Mouse (Mus musculus): ENCODE data around the gene Gm20696.

The Gm20696 gene

DNA sequence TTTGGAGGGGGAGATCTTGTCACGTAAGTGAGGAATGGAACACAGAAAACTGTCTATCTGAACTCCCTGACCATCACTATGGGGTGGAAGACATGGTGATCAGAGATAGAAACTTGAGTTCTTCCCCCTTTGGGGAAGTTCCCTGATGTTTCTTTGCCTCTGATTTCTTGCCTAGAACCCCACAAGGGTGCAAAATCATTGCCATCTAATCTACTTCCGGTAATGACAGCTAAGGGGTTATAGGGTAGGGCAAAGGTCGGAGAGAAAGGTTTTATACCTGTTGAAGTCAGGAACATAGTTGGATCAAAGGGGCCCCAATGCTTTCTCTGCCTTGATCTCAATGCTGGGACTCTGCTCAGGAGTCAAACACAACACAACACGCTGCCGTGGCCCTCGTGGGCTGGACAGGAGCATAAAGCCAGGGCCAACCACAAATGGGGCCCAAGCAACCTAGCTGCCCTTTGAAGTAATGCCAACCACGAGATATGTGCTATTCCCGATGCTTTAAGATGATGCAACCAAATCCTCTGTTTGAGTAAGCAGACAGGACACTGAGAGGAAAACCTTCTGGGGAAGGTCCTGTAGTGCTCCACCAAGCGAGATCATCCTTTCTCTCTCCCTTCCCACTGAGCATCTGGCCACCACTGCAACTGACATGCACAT, 307.4 kb downstream of the Gm20696 start:
- no peak for DNase-seq (ENCODE audit: extremely low spot score)

GRCm38 (mm10) chr6:99357931-99358330, 308.7 kb downstream of the Gm20696 start:
- DNase-seq (ENCODE audit: extremely low spot score) = no peak

GRCm38 (mm10) chr6:99354338-99354737, 312.3 kb downstream of the Gm20696 start:
- no peak for DNase-seq (ENCODE audit: extremely low spot score)

- DNase-seq (ENCODE audit: extremely low spot score) = no peak
Observed at GRCm38 (mm10) chr6:99353441-99353840, 313.2 kb downstream of the Gm20696 start.

DNA sequence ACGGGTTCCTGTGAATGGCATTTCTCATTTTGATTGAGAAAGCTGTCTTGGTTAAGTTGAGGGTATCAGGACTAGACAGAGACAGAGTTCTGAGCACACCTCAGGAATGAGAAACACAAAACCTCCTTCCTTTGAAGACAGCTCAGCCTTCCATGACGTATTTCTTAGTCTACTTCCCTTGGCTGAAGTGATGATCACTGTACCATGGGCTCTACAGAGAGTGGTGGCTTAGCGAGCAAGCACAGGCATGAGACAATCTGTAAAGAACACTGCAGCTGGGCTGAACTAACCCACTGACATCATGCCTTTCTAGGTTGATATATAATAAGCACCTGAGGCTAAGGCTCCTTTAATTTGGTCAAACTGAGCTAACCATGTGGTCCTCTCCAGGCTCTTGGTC, 316.0 kb downstream of the Gm20696 start:
- no peak for DNase-seq (ENCODE audit: extremely low spot score)

DNA sequence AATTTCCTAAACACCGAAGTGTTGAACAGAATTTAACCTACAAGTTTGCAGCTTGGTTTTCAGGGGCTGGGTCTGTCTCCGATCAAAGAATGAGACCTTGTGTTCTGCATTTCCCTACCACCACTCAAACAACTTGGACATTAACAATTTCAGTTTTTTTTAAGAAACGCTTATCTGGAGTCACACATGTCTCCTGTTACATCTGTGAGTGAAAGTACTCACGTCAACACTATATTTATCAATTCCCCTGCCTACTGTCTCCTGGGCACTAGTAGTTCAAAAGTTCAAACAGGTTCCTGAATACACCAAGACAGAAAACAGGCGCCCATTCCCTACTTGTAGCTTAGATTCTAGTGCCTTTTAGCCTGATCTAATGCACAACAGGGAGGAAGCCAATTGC, 316.4 kb downstream of the Gm20696 start:
- no peak for DNase-seq (ENCODE audit: extremely low spot score)

DNA sequence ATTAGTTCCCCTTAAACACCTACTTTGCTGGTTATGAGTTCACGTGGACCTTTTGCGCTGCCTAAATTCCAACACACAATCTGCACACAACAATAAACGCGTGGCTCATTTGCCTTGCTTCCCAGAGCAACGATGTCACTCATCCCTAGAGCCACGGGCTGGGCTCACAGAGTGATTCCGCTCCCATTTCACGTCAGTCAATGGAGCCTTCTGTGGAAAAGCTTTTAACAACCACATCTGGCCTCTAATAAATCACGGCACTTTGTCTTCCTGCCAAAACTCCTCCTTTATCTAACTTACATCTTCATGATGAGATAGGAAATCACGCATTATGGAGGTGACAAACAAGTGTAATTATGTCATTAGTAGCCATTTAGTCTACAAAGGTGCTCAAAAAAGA, 318.8 kb downstream of the Gm20696 start:
- no peak for DNase-seq (ENCODE audit: extremely low spot score)

DNA sequence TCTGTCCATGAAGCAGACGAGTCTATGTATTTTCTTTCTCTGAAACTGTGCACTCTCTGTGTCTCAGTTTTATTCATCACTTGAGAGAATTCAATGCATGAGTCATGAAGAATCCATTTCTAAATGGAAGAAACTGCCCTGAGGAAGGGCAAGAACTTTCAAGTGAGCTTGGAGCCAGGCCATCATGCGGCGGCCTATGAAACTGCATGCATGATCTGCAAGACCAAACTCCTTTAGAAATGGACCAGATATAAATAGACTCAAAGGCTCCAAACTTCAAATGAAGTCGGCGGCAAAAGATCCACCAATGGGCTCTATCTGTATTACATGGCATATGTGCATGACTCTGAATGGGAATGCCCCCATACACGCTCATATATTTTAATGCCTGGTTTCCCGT, 321.6 kb downstream of the Gm20696 start:
- DNase-seq (ENCODE audit: extremely low spot score) = no peak

DNA sequence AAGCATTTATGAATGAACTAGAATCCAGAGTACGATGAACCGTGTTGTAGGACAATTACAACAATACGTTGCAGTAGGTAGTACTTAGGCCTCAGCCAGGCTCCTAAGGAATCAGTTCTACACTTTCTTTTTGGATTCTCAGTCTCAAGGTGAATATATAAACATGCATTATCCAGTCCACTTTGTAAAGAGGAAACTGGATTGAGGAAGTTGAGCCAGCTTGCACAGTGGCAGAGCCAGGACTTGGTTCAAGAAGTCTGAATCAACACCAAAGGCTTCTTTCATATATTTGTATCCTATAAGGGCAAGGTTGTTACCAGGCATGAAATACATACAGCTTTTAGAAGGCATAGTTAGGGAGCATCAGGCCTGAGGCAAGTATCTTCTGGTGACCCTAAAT, 322.2 kb downstream of the Gm20696 start:
- no peak for DNase-seq (ENCODE audit: extremely low spot score)

GRCm38 (mm10) chr6:99343815-99344214, 322.8 kb downstream of the Gm20696 start:
- no peak for DNase-seq (ENCODE audit: extremely low spot score)

DNA sequence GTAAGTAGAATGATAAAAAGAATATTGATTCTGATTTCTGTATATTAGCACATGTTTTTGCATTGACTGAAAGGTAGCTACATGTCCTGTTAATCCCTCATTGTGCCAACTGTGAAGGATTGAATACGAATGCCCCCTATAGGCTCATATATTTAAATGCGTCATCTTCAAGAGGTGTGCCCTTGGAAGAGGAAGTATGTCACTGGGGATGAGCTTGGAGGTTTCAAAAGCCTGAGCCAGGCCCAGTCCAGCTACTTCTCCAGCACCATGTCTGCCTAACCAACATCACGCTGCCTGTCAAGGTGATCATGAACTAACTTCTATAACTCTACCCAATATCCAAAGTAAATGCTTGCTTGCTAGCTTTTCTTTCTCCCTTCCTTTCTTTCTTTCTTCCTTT, 324.2 kb downstream of the Gm20696 start:
- DNase-seq (ENCODE audit: extremely low spot score) = no peak

DNA sequence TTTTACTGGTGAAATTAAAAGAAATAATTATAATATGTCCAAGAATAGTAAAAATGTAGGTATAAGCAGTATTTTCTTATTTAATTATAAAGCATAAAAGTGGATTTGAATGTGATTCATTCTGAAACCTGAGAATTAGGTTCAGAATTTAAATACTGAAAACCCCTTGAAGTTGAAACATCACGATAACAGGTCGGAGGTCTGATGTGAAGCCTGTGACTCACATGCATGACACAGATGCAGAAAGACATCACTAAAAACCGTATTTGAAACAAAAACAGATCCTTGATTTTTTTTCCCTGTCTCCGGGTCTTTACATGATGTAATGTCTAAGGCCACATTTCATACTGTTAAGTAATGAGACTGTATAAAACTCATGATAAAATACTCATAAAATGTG, 325.7 kb downstream of the Gm20696 start:
- DNase-seq (ENCODE audit: extremely low spot score) = no peak

- no peak for DNase-seq (ENCODE audit: extremely low spot score)
Observed at GRCm38 (mm10) chr6:99339986-99340721, 326.4 kb downstream of the Gm20696 start.

GRCm38 (mm10) chr6:99339343-99339620, 327.3 kb downstream of the Gm20696 start:
- peak; percentile 43 for DNase-seq (ENCODE audit: extremely low spot score)

DNA sequence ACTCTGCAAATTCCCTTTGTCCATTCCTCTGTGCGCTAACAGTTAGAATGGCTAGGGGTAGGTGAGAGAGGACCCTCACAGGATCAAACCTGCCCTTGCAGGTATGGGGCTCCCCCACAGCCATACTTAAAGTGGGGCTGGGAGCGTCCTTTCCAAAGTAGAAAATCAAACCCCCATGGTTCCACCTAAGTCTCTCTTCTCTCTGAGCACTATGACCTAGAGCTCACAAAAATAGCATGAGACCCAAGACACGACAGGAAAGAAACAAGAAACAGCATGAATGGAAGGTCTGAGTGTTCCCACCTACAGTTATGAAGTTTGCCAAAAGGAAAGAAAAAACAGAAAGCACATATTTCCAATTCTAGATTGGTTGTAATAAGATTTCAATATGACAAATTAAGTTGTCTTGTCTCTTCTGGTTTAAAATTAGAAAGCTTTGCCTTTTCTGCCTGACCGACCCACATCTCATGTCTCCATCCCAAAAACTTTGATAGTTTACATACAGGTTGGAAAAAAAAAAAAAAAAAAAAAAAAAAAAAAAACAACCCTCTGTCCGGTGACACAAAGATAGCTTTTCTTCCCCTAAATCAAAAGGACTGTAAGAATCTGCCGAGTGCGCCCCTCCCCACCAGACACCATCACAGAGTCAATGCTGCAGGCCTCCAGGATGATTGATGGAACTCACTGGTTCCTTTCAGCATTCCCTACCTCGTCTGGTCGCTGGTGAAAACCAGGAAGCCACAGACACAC, 327.8 kb downstream of the Gm20696 start:
- DNase-seq (ENCODE audit: extremely low spot score) = no peak

DNA sequence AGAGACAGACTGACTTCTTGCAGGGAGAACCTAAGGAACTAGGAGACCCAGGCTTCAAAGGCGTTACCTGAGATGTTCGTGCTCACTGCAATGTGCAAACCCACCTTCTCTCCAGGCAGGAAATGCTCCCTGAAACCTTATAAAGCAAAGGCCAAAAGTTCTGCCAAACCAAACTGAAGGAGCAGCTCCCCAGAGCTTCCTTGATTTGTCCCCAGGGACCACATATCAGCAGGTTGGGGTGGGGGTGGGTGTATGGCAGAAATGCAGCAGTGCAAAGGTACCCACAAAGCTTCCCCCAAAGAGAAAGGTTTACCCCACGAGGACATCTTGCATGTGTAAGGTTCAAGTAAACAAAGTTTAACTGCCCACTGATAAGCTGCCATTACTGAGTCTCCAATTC, 328.4 kb downstream of the Gm20696 start:
- no peak for DNase-seq (ENCODE audit: extremely low spot score)

DNA sequence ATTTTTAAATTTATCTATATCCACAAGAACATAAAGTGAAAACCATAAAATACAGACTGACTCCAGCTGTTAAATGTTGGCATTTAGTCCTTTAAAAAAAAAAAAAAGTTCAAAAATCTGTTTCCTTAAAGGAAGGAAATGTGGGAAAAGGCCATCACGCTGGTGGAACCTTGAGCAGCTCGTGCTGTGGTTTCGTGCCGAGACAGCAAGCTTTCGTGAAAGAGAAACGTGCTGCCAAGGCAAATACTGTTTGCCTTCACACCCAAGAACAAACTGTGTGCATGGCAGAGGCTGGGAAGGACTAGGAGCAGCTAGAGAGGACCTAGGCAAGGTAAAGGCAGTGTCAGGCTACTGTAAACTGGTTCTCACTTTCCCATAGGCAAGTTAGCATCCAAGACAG, 329.0 kb downstream of the Gm20696 start:
- DNase-seq (ENCODE audit: extremely low spot score) = no peak

DNA sequence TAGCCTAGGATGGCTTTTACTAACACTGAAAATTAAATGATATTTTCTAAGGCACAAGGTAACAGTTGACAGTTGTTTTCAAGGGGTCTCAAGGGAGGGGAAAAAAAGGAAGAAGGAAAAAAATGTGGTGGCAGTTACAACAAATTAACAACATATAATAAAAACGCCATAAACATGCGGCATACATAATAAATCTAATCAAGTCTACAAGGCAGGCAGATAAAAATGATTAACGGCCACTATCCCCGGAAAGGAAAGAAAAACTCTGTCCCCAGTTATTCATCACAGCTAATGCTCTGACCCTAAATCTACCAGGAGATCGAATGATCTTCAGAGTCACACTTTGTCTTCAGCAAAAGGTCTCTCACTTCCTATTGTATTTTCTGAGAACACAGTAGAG, 330.4 kb downstream of the Gm20696 start:
- DNase-seq (ENCODE audit: extremely low spot score) = no peak

GRCm38 (mm10) chr6:99335174-99335830, 331.3 kb downstream of the Gm20696 start:
- DNase-seq (ENCODE audit: extremely low spot score) = no peak

- no peak for DNase-seq (ENCODE audit: extremely low spot score)
Observed at GRCm38 (mm10) chr6:99334255-99334654, 332.3 kb downstream of the Gm20696 start.

GRCm38 (mm10) chr6:99333127-99333526, 333.5 kb downstream of the Gm20696 start:
- DNase-seq (ENCODE audit: extremely low spot score) = no peak

DNA sequence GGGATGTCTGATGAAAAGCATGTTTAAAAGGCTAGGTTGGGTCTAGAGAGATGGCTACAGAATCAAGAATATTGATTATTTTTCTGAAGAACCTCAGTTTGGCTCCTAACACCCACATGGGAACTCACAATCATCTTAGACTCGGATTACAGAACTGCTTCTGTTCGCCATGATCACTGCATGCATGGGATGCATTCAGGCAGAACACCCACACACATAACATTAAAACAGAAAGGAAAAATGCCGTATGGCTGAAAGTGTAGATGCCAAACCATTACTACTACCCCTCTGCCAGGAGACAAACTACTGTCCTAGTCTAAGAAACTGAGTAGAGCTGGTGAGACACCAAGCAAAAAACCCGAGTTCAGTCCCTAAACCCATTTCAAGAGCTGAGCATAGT, 336.4 kb downstream of the Gm20696 start:
- no peak for DNase-seq (ENCODE audit: extremely low spot score)

GRCm38 (mm10) chr6:99328634-99329033, 338.0 kb downstream of the Gm20696 start:
- DNase-seq (ENCODE audit: extremely low spot score) = no peak

Data from embryo, embryonic 9.5 days (tissue).